Mouse (Mus musculus): ENCODE data around the gene Arnt. TPM values are rescaled to one million over a fixed set of nuclear protein-coding genes. Genes with fewer than 3 reads are reported as not detected.
A peak's percentile ranks its signal among the peaks of the same experiment; 100 is the strongest.

Gene Arnt
- polyA plus RNA-seq, 1 experiment from 2014 or later: 21.8 TPM

DNA sequence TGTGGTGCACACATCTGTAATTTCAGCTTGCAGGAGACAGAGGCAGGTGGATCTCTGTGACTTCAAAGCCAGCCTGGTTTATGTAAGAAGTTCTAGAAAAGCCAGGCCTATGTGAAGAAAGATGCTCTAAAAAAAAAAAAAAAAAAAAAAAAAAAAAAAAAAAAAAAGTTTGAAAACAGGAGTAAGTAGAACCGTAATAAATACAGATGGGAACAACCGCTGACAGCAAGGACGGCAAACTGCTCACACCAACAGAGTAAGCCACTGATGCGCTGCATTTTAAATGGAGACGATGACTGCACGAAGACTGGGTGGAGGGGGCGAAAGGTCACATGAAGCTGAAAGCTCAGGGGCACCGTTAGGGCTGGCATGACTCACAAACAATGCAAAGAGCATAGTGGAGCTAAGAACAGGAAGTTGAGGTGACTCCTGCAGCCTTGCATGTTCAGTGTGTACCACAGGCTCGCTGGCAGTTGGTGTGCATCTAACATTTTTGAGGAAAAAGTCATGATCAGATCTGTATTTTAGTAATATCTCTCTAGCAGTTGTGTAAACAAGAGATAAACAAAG lies 77.5 kb downstream of the Arnt start:
- no peak overlapping the region for H3K4me2 ChIP-seq (replicated peaks; ENCODE audit: low read depth, low read length)
- no peak for ATAC-seq (ENCODE audit: low FRiP score)

DNA sequence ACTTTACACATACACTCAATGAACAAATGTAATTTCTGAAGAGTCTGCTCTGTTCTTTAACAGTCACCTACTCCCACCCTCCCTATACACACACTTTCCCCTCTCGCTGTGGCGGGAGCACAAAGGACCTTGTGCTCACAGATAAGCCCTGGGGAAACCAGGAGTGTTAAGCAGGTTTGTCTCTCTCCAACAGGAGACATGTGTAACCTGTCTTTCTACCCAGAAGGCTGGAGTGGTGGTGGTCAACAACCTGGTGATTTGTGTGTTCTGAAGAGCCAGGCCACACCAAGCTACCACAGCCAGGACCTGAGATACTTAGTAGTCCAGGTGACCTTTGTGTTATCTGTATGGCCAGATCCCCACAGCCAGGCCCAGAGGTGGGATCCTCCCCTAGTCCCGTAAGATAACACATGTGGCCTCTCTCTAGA lies 82.4 kb downstream of the Arnt start:
- no peaks in the 10 kb centered on the region for H3K27me3 ChIP-seq (ENCODE audit: control insufficient read depth, insufficient read depth, low read length)
- 91% methylated on average over 3 of the region's 3 CpGs for WGBS
- H3K9me3 ChIP-seq (ENCODE audit: control insufficient read depth, low read length): no peaks in the 10 kb centered on the region
- no peaks in the 10 kb centered on the region for H3K36me3 ChIP-seq (ENCODE audit: control insufficient read depth, insufficient read depth, low read length)
- H3K4me3 ChIP-seq (ENCODE audit: low read depth, low read length): no peak overlapping the region
- H3K4me1 ChIP-seq (replicated peaks; ENCODE audit: control insufficient read depth, insufficient read depth, low read length): no peaks in the 10 kb centered on the region
- ATAC-seq (ENCODE audit: low FRiP score) (no peak), DNase-seq (ENCODE audit: low spot score) (no peak)
- H3K4me2 ChIP-seq (replicated peaks; ENCODE audit: low read depth, low read length): no peak overlapping the region
- no peak overlapping the region for H3K9ac ChIP-seq (ENCODE audit: low read depth, low read length)
- H3K27ac ChIP-seq (ENCODE audit: low read depth, low read length): no peak overlapping the region

More for the DNA sequence above, 77.5 kb downstream of the Arnt start:
- Histone ChIP-seq H3K36me3 (ENCODE audit: control insufficient read depth, insufficient read depth, low read length) (no peaks in the 10 kb centered on the region), H3K27me3 (ENCODE audit: control insufficient read depth, insufficient read depth, low read length) (no peaks in the 10 kb centered on the region), H3K9me3 (ENCODE audit: control insufficient read depth, low read length) (no peaks in the 10 kb centered on the region), H3K27ac (ENCODE audit: low read depth, low read length) (no peak overlapping the region), H3K4me3 (ENCODE audit: low read depth, low read length) (no peak overlapping the region), H3K9ac (ENCODE audit: low read depth, low read length) (no peak overlapping the region), H3K4me1 (replicated peaks; ENCODE audit: control insufficient read depth, insufficient read depth, low read length) (no peaks in the 10 kb centered on the region)
- DNase-seq (ENCODE audit: low spot score): no peak
- WGBS: 69% methylated on average over 9 of the region's 9 CpGs

DNA sequence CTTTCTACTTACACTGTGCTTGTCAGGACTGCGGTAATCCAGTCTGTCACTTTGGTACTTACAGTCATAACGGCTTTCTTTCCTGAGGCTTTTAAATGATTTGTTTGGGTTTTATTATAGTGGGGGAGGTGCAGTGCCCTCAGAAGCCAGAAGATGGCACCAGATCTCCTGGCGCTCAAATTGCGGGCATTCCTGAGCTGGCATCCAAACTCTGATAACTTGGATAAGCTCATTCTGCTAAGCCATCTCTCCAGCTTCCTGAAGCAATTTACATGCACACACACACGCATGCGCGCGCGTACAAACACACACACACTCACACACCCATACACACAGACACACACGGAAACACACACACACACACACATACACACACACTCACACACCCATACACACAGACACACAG lies 83.3 kb downstream of the Arnt start:
- no peak overlapping the region for H3K4me2 ChIP-seq (replicated peaks; ENCODE audit: low read depth, low read length)

DNA sequence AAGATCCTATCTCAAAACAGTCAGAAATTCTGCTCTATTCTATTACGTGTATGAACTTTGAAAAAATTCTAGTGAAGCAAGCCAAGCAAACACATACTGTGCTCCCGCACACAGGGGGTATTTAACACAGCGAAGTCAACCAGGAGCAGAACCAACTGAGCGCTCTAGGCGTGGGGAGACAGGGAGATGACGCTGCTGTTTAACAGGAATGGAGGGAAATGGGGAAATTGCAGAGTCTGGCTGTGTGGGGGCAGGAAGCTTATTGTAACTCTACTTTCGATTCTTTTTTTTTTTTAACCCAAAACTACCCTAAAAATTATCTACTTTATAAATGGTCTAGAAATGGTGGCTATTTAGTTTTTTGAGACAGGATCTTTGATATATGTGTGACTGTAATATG lies 84.7 kb downstream of the Arnt start:
- H3K9ac ChIP-seq (ENCODE audit: low read depth, low read length): no peak overlapping the region
- no peak for DNase-seq (ENCODE audit: low spot score)
- no peaks in the 10 kb centered on the region for H3K9me3 ChIP-seq (ENCODE audit: control insufficient read depth, low read length)
- H3K27me3 ChIP-seq (ENCODE audit: control insufficient read depth, insufficient read depth, low read length): no peaks in the 10 kb centered on the region
- H3K4me1 ChIP-seq (replicated peaks; ENCODE audit: control insufficient read depth, insufficient read depth, low read length): no peaks in the 10 kb centered on the region
- WGBS: 83% methylated on average over 7 of the region's 7 CpGs
- H3K27ac ChIP-seq (ENCODE audit: low read depth, low read length): no peak overlapping the region
- ATAC-seq (ENCODE audit: low FRiP score): no peak
- H3K4me2 ChIP-seq (replicated peaks; ENCODE audit: low read depth, low read length): no peak overlapping the region
- H3K36me3 ChIP-seq (ENCODE audit: control insufficient read depth, insufficient read depth, low read length): no peaks in the 10 kb centered on the region
- no peak overlapping the region for H3K4me3 ChIP-seq (ENCODE audit: low read depth, low read length)

More for the DNA sequence above, 83.3 kb downstream of the Arnt start:
- no peaks in the 10 kb centered on the region for H3K4me1 ChIP-seq (replicated peaks; ENCODE audit: control insufficient read depth, insufficient read depth, low read length)
- H3K9me3 ChIP-seq (ENCODE audit: control insufficient read depth, low read length): no peaks in the 10 kb centered on the region
- DNase-seq (ENCODE audit: low spot score) (peak; percentile 82), ATAC-seq (ENCODE audit: low FRiP score) (no peak)
- H3K9ac ChIP-seq (ENCODE audit: low read depth, low read length): no peak overlapping the region
- H3K27ac ChIP-seq (ENCODE audit: low read depth, low read length): no peak overlapping the region
- H3K36me3 ChIP-seq (ENCODE audit: control insufficient read depth, insufficient read depth, low read length): no peaks in the 10 kb centered on the region
- no peak overlapping the region for H3K4me3 ChIP-seq (ENCODE audit: low read depth, low read length)
- WGBS: 41% methylated on average over 10 of the region's 10 CpGs
- H3K27me3 ChIP-seq (ENCODE audit: control insufficient read depth, insufficient read depth, low read length): no peaks in the 10 kb centered on the region

DNA sequence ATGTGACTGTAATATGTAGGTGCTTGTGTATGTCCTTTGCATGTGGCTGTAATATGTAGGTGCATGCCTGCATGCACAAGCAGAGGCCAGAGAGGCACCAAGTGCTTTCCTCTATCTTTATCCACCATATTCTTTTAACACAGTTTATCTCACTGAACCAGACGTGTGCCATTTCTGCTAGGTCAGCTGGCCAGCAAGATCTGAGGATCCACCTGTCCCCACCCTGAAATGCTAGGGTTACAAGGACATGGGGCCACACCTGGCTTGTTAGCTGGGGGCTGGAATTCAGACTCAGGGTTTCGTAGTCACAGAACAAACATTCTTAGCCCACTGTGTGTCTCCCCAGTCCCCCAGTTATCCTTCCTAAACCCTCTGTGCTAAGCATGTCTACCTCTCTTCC lies 85.1 kb downstream of the Arnt start:
- H3K9me3 ChIP-seq (ENCODE audit: control insufficient read depth, low read length): no peaks in the 10 kb centered on the region
- ATAC-seq (ENCODE audit: low FRiP score): no peak
- no peaks in the 10 kb centered on the region for H3K27me3 ChIP-seq (ENCODE audit: control insufficient read depth, insufficient read depth, low read length)
- H3K4me1 ChIP-seq (replicated peaks; ENCODE audit: control insufficient read depth, insufficient read depth, low read length): no peaks in the 10 kb centered on the region
- no peak overlapping the region for H3K27ac ChIP-seq (ENCODE audit: low read depth, low read length)
- no peak overlapping the region for H3K4me2 ChIP-seq (replicated peaks; ENCODE audit: low read depth, low read length)
- H3K36me3 ChIP-seq (ENCODE audit: control insufficient read depth, insufficient read depth, low read length): no peaks in the 10 kb centered on the region
- DNase-seq (ENCODE audit: low spot score): no peak
- no peak overlapping the region for H3K4me3 ChIP-seq (ENCODE audit: low read depth, low read length)
- no peak overlapping the region for H3K9ac ChIP-seq (ENCODE audit: low read depth, low read length)
- WGBS: 75% methylated on average over 2 of the region's 2 CpGs

DNA sequence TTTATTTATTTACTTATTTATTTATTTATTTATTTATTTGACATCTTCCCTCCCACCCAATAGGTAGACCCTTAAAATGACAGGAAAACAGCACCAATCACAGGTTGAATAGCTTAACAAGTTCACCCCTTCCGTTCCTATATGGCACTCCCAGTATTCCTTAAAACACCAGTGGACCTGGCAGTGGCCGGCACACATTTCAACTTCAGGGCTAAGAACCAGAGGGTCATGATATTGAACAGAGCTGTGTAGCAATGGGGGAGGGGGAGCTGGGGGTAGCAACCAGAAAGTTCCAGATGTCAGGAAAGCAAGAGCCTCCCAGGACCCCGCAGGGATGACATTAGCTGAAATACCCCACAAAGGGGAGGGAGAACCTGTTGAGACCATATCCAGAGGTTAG lies 85.9 kb downstream of the Arnt start:
- Histone ChIP-seq H3K4me3 (ENCODE audit: low read depth, low read length) (no peak overlapping the region), H3K9me3 (ENCODE audit: control insufficient read depth, low read length) (no peaks in the 10 kb centered on the region), H3K27me3 (ENCODE audit: control insufficient read depth, insufficient read depth, low read length) (no peaks in the 10 kb centered on the region), H3K36me3 (ENCODE audit: control insufficient read depth, insufficient read depth, low read length) (no peaks in the 10 kb centered on the region), H3K27ac (ENCODE audit: low read depth, low read length) (no peak overlapping the region), H3K4me1 (replicated peaks; ENCODE audit: control insufficient read depth, insufficient read depth, low read length) (no peaks in the 10 kb centered on the region), H3K9ac (ENCODE audit: low read depth, low read length) (no peak overlapping the region), H3K4me2 (replicated peaks; ENCODE audit: low read depth, low read length) (no peak overlapping the region)
- no peak for DNase-seq (ENCODE audit: low spot score)
- 90% methylated on average over 3 of the region's 3 CpGs for WGBS
- ATAC-seq (ENCODE audit: low FRiP score): no peak

DNA sequence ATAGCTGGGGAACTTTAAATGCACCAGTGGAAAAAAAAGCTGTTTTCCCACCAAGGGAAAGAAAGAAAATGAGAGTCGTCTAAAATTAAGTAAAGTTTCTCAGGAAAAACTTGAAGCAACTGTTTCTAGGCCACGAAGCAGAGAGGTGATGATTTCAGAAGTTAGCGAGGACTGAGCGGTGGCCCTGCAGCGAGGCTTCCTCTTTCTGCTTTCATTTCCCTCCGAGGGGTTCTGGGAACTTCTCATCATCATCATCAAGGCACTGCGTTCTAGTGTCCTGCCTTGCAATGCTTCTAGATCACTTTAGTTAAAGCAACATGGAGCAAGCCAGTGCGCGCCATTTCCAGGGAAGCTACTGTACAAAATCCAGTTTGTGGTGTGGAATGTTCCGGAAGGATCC lies 87.0 kb downstream of the Arnt start:
- H3K36me3 ChIP-seq (ENCODE audit: control insufficient read depth, insufficient read depth, low read length): no peaks in the 10 kb centered on the region
- ATAC-seq (ENCODE audit: low FRiP score) (no peak), DNase-seq (ENCODE audit: low spot score) (no peak)
- H3K4me3 ChIP-seq (ENCODE audit: low read depth, low read length): no peak overlapping the region
- H3K4me1 ChIP-seq (replicated peaks; ENCODE audit: control insufficient read depth, insufficient read depth, low read length): no peaks in the 10 kb centered on the region
- no peak overlapping the region for H3K9ac ChIP-seq (ENCODE audit: low read depth, low read length)
- H3K27ac ChIP-seq (ENCODE audit: low read depth, low read length): no peak overlapping the region
- H3K4me2 ChIP-seq (replicated peaks; ENCODE audit: low read depth, low read length): no peak overlapping the region
- H3K9me3 ChIP-seq (ENCODE audit: control insufficient read depth, low read length): no peaks in the 10 kb centered on the region
- WGBS: 90% methylated on average over 10 of the region's 10 CpGs
- no peaks in the 10 kb centered on the region for H3K27me3 ChIP-seq (ENCODE audit: control insufficient read depth, insufficient read depth, low read length)

DNA sequence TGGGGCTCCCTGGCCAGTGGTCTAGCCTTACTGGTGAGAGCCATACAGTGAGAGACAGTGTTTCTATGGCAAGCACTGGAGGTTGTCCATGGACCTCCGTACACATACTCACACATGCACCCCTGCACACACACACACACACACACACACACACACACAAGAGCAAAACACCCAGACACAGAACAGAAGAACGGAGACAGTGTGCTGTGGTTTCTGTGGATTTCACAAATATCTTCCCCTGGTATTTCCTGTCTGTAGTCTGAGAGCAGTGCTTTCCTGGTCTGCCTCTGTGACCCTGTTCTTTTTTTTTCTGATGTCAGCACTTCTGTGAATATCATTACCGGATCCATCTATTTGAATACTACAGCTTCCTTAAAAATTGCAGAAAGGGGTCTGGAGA lies 89.5 kb downstream of the Arnt start:
- no peaks in the 10 kb centered on the region for H3K4me1 ChIP-seq (replicated peaks; ENCODE audit: control insufficient read depth, insufficient read depth, low read length)
- H3K27ac ChIP-seq (ENCODE audit: low read depth, low read length): no peak overlapping the region
- DNase-seq (ENCODE audit: low spot score) (no peak), ATAC-seq (ENCODE audit: low FRiP score) (no peak)
- H3K9me3 ChIP-seq (ENCODE audit: control insufficient read depth, low read length): no peaks in the 10 kb centered on the region
- no peaks in the 10 kb centered on the region for H3K36me3 ChIP-seq (ENCODE audit: control insufficient read depth, insufficient read depth, low read length)
- H3K4me3 ChIP-seq (ENCODE audit: low read depth, low read length): no peak overlapping the region
- H3K4me2 ChIP-seq (replicated peaks; ENCODE audit: low read depth, low read length): no peak overlapping the region
- H3K27me3 ChIP-seq (ENCODE audit: control insufficient read depth, insufficient read depth, low read length): no peaks in the 10 kb centered on the region
- H3K9ac ChIP-seq (ENCODE audit: low read depth, low read length): no peak overlapping the region
- 77% methylated on average over 3 of the region's 3 CpGs for WGBS

DNA sequence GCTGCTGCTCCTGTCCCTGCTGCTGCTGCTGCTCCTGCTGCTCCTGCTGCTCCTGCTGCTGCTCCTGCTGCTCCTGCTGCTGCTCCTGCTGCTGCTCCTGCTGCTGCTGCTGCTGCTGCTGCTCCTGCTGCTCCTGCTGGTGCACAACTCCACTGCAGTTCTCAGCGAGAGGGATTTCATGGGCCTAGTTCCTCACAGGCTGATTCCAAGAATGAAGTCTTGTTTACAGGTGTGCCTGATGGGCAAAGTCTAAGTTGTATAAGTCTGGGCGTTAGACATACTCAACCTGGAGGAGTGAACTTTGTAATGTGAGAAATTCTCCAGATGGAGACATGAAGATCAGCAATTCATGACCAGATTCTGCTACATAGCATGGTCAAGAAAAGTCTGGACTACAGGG lies 90.5 kb downstream of the Arnt start:
- WGBS: 68% methylated on average over 2 of the region's 2 CpGs
- no peak for DNase-seq (ENCODE audit: low spot score)
- Histone ChIP-seq H3K4me3 (ENCODE audit: low read depth, low read length) (no peak overlapping the region), H3K27me3 (ENCODE audit: control insufficient read depth, insufficient read depth, low read length) (no peaks in the 10 kb centered on the region), H3K4me2 (replicated peaks; ENCODE audit: low read depth, low read length) (no peak overlapping the region), H3K36me3 (ENCODE audit: control insufficient read depth, insufficient read depth, low read length) (no peaks in the 10 kb centered on the region), H3K9ac (ENCODE audit: low read depth, low read length) (no peak overlapping the region), H3K27ac (ENCODE audit: low read depth, low read length) (no peak overlapping the region), H3K9me3 (ENCODE audit: control insufficient read depth, low read length) (no peaks in the 10 kb centered on the region), H3K4me1 (replicated peaks; ENCODE audit: control insufficient read depth, insufficient read depth, low read length) (no peaks in the 10 kb centered on the region)
- no peak for ATAC-seq (ENCODE audit: low FRiP score)
